Mouse (Mus musculus) myocyte (in vitro differentiated cells): ENCODE measurements around the gene Mfsd8.
"Not testable (repeated sequence)": the region's sequence is repeated elsewhere in the genome, so short reads cannot be mapped to it uniquely, and the experiment has no call there.

Experiments used
- CEBPB ChIP-seq: IDR thresholded peaks from 2 replicates; pipeline ENCODE4 v1.6.1; 2011; ENCODE audit warnings: mild to moderate bottlenecking, moderate library complexity; ENCODE audit not compliant: poor library complexity, insufficient read depth, severe bottlenecking
- E2F4 ChIP-seq: IDR thresholded peaks from one replicate; pipeline ENCODE4 v1.6.1; 2011; ENCODE audit warnings: mild to moderate bottlenecking, control low read depth, moderate library complexity; ENCODE audit not compliant: insufficient read depth
- POLR2A ChIP-seq: IDR thresholded peaks from one replicate; pipeline ENCODE4 v1.6.1; 2011; ENCODE audit warnings: low read depth, mild to moderate bottlenecking, control low read depth, moderate library complexity; ENCODE audit not compliant: insufficient read length
- USF1 ChIP-seq: IDR thresholded peaks from one replicate; pipeline ENCODE4 v1.6.1; 2011; ENCODE audit warnings: low read depth, mild to moderate bottlenecking, control low read depth, moderate library complexity

- not testable (repeated sequence) for TF ChIP-seq CEBPB, POLR2A, E2F4, USF1
Measured at GRCm38 (mm10) chr3:40853123-40853738, 6.5 kb upstream of the Mfsd8 start.
